Mouse (Mus musculus) liver, embryonic 15.5 days (tissue): Measurements from ENCODE around the gene Gm8720. TPM values are rescaled to one million over a fixed set of nuclear protein-coding genes. Genes with fewer than 3 reads are reported as not detected.
"Not testable (repeated sequence)": the region's sequence is repeated elsewhere in the genome, so short reads cannot be mapped to it uniquely, and the experiment has no call there.

Experiments used
- ATAC-seq: fragments of 200-750 bp; cut with Nextera tagmentation; 2 replicates; pipeline ENCODE4 v1.8.0; 2017; ENCODE audit warnings: moderate number of reproducible peaks, mild to moderate bottlenecking, moderate library complexity; ENCODE audit not compliant: insufficient read depth
- H3K27ac ChIP-seq: fragments of 300-500 bp; sonication (generic); replicated peaks from 2 replicates; pipeline ENCODE4 v1.5.1; 2015; ENCODE audit warnings: mild to moderate bottlenecking, inconsistent platforms
- H3K27me3 ChIP-seq: fragments of 300-500 bp; sonication (generic); 2 replicates; pipeline ENCODE4 v1.6.1; 2015; ENCODE audit warnings: mild to moderate bottlenecking, inconsistent platforms
- H3K36me3 ChIP-seq: fragments of 300-500 bp; sonication (generic); replicated peaks from 2 replicates; pipeline ENCODE4 v1.6.1; 2015; ENCODE audit warnings: moderate library complexity, mild to moderate bottlenecking, inconsistent platforms
- H3K4me1 ChIP-seq: fragments of 300-500 bp; sonication (generic); replicated peaks from 2 replicates; pipeline ENCODE4 v1.6.1; 2015; ENCODE audit warnings: inconsistent platforms
- H3K4me2 ChIP-seq: fragments of 300-500 bp; sonication (generic); 2 replicates; pipeline ENCODE4 v1.6.1; 2015; ENCODE audit warnings: moderate library complexity, mild to moderate bottlenecking, inconsistent platforms
- H3K4me3 ChIP-seq: fragments of 300-500 bp; sonication (generic); replicated peaks from 2 replicates; pipeline ENCODE4 v1.5.1; 2015; ENCODE audit warnings: mild to moderate bottlenecking, inconsistent platforms
- H3K9ac ChIP-seq: fragments of 300-500 bp; sonication (generic); 2 replicates; pipeline ENCODE4 v1.6.1; 2015; ENCODE audit warnings: moderate library complexity, mild to moderate bottlenecking, inconsistent platforms
- H3K9me3 ChIP-seq: fragments of 300-500 bp; sonication (generic); replicated peaks from 2 replicates; pipeline ENCODE4 v1.6.1; 2016; ENCODE audit warnings: inconsistent platforms
- whole genome bisulfite sequencing: fragments of 180-500 bp; shearing (Covaris S2); methylation state at CpG from one replicate; pipeline ENCODE4 v1.1.7; 2015; ENCODE audit warnings: mixed read lengths; ENCODE audit not compliant: insufficient replicate concordance; 5-methylcytosine and 5-hydroxymethylcytosine counted together
- polyA plus RNA-seq: library from polyadenylated mRNA; unstranded; fragments of >200 nt; fragmentation: Nextera tagmentation; extraction: Ambion mirVana; gene quantifications from 2 replicates; pipeline ENCODE4 v1.2.1, GENCODE M21; 2015

Gene Gm8720
- not detected in 2 replicates for polyA plus RNA-seq

- not testable (repeated sequence) for H3K4me3 ChIP-seq, H3K36me3 ChIP-seq, H3K9me3 ChIP-seq, H3K27me3 ChIP-seq, H3K4me1 ChIP-seq, ATAC-seq, H3K27ac ChIP-seq, H3K9ac ChIP-seq, H3K4me2 ChIP-seq
- no CpG with 5 or more reads among the region's 1 CpGs for WGBS
Measured at GRCm38 (mm10) chr7:23067356-23067755, at the start of gene Gm8720. Gm8720 (minus strand) TSS chr7:23067456.

- ATAC-seq, H3K9ac ChIP-seq, H3K9me3 ChIP-seq, H3K4me2 ChIP-seq, H3K27ac ChIP-seq, H3K4me3 ChIP-seq, H3K27me3 ChIP-seq, H3K4me1 ChIP-seq, H3K36me3 ChIP-seq: not testable (repeated sequence)
- WGBS, result no CpG with 5 or more reads among the region's 1 CpGs
Measured at GRCm38 (mm10) chr7:23055240-23055639, 12.0 kb downstream of the Gm8720 start, which contains the start of gene Vmn1r163. Vmn1r163 (plus strand) TSS chr7:23055540.

- H3K36me3 ChIP-seq, H3K4me3 ChIP-seq, H3K4me2 ChIP-seq, H3K4me1 ChIP-seq, H3K9ac ChIP-seq, ATAC-seq, H3K27me3 ChIP-seq, H3K9me3 ChIP-seq, H3K27ac ChIP-seq: not testable (repeated sequence)
- WGBS, result no CpG with 5 or more reads among the region's 3 CpGs
Measured at GRCm38 (mm10) chr7:23019823-23020222, 47.4 kb downstream of the Gm8720 start, which contains the start of gene Gm4216. Gm4216 (minus strand) TSS chr7:23019923.

Other genes starting within 250 kb of the Gm8720 start
- not detected in 2 replicates for gene Vmn1r159, start 223.9 kb downstream of the Gm8720 start, polyA plus RNA-seq
- not detected in 2 replicates for gene Vmn1r160, start 196.2 kb downstream of the Gm8720 start, polyA plus RNA-seq
- gene Gm4214, start 82.8 kb downstream of the Gm8720 start, polyA plus RNA-seq, result not detected in 2 replicates
- not detected in 2 replicates for gene Gm4216, start 47.5 kb downstream of the Gm8720 start, polyA plus RNA-seq
- not detected in 2 replicates for gene Vmn1r163, start 11.9 kb downstream of the Gm8720 start, polyA plus RNA-seq
- not detected in 2 replicates for gene Gm10662, start 77.0 kb upstream of the Gm8720 start, polyA plus RNA-seq
- gene Vmn1r165, start 149.9 kb upstream of the Gm8720 start, polyA plus RNA-seq, result not detected in 2 replicates
- gene Vmn1r166, start 184.2 kb upstream of the Gm8720 start, polyA plus RNA-seq, result not detected in 2 replicates
- gene Gm6902, start 211.4 kb upstream of the Gm8720 start, polyA plus RNA-seq, result not detected in 2 replicates
- gene Nlrp4e, start 233.7 kb upstream of the Gm8720 start, polyA plus RNA-seq, result not detected in 2 replicates